Mouse (Mus musculus): ENCODE data around the gene Prps1. TPM values are rescaled to one million over a fixed set of nuclear protein-coding genes. Genes with fewer than 3 reads are reported as not detected.
A peak's percentile ranks its signal among the peaks of the same experiment; 100 is the strongest.

The Prps1 gene
- total RNA-seq, 2 experiments from 2014 or later: 64.0 to 85.7 TPM

- peak; percentile 29 for TF ChIP-seq CTCF (conservative IDR thresholded peaks at IDR 0.05)
- H3K4me3 ChIP-seq: no peak overlapping the region
- DNase-seq (ENCODE audit: low spot score in 2 of 2): no peak
- no peak overlapping the region for H3K27ac ChIP-seq
Observed at GRCm38 (mm10) chrX:140522071-140522765, 65.8 kb downstream of the Prps1 start.

- no peak overlapping the region for H3K27ac ChIP-seq
- H3K4me3 ChIP-seq: no peak overlapping the region
- DNase-seq (ENCODE audit: low spot score in 2 of 2): no peak
- no peak for TF ChIP-seq CTCF (conservative IDR thresholded peaks at IDR 0.05)
Observed at GRCm38 (mm10) chrX:140524231-140524630, 67.8 kb downstream of the Prps1 start.

Other genes starting within 250 kb of the Prps1 start
- 10 to 100 TPM; 29.3 to 30.4 TPM for gene Frmpd3, start 114.3 kb upstream of the Prps1 start, total RNA-seq (2021)
- gene Tsc22d3, start 144.0 kb downstream of the Prps1 start, total RNA-seq (2021): 100 to 1,000 TPM; 101 to 111 TPM
- 10 to 100 TPM; 22.3 to 24.8 TPM for gene Mid2, start 208.0 kb downstream of the Prps1 start, total RNA-seq (2021)